Mouse (Mus musculus): ENCODE data around the gene Dgkq. TPM values are rescaled to one million over a fixed set of nuclear protein-coding genes. Genes with fewer than 3 reads are reported as not detected.
A peak's percentile ranks its signal among the peaks of the same experiment; 100 is the strongest.
"Not testable (repeated sequence)": the region's sequence is repeated elsewhere in the genome, so short reads cannot be mapped to it uniquely, and the experiment has no call there.

The Dgkq gene
- polyA plus RNA-seq, 1 experiment from 2014 or later, result 33.9 TPM

DNA sequence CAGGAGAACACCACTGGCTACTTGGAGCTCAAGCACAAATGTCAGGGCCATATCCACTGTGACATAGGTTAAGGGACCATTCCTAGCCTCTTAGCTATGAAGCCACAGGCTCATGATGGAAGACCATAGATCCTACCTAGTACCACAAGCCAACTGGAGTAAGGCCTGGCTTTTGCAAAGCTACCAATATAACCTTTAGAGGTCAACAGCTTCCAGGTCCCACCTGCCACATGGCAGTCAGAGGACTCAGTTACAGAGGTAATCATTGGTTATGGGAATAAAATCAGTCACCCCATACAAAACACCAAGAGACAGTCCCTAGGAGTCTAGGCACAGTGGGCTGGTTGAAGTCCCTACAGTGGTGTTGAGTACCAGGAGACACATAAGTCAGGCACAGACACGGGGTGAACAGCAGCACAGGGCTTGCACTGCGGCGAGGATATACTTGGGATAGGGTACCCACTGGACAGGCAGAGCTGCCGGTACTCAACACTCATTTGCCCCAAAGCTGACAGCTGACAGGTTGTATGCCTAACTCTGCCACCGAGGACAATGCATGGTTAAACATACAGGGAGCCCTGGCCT, 18.2 kb downstream of the Dgkq start:
- Histone ChIP-seq H3K9ac (replicated peaks) (no peak overlapping the region), H3K4me3 (replicated peaks) (no peak overlapping the region), H3K27me3 (replicated peaks) (no peaks in the 10 kb centered on the region), H3K4me1 (no peaks in the 10 kb centered on the region), H3K4me2 (no peak overlapping the region), H3K27ac (replicated peaks) (no peak overlapping the region), H3K9me3 (replicated peaks) (no peaks in the 10 kb centered on the region), H3K36me3 (peaks cover 91% of the 10 kb centered on the region)
- 85% methylated on average over 5 of the region's 5 CpGs for WGBS
- ATAC-seq (ENCODE audit: low FRiP score), result 0 out of 2 replicates have a peak, but pooled peaks have one; percentile 5

DNA sequence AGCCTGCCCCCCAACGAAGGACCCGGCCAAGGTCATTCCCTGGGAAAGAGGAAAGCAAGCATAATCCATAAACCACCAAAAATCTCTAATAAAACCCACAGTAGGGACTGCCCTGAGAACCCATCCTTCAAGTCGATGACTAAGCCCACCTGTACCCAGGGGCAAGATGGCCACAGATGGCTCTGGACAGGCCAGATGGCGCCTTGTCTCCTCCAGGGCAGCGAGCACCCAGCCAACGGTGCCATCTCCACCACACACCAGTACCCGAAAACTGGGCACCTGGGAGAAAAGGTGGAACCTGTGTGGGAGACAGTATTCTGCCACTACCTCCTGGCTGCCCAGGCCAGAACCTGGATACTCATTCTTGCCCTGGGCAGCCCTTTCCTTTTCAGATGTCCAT, 19.1 kb downstream of the Dgkq start:
- Histone ChIP-seq H3K4me3 (replicated peaks) (no peak overlapping the region), H3K27ac (replicated peaks) (no peak overlapping the region), H3K9ac (replicated peaks) (no peak overlapping the region), H3K9me3 (replicated peaks) (no peaks in the 10 kb centered on the region), H3K4me1 (no peaks in the 10 kb centered on the region), H3K27me3 (replicated peaks) (no peaks in the 10 kb centered on the region), H3K36me3 (peaks cover 85% of the 10 kb centered on the region), H3K4me2 (no peak overlapping the region)
- 91% methylated on average over 7 of the region's 7 CpGs for WGBS
- ATAC-seq (ENCODE audit: low FRiP score), result no peak

DNA sequence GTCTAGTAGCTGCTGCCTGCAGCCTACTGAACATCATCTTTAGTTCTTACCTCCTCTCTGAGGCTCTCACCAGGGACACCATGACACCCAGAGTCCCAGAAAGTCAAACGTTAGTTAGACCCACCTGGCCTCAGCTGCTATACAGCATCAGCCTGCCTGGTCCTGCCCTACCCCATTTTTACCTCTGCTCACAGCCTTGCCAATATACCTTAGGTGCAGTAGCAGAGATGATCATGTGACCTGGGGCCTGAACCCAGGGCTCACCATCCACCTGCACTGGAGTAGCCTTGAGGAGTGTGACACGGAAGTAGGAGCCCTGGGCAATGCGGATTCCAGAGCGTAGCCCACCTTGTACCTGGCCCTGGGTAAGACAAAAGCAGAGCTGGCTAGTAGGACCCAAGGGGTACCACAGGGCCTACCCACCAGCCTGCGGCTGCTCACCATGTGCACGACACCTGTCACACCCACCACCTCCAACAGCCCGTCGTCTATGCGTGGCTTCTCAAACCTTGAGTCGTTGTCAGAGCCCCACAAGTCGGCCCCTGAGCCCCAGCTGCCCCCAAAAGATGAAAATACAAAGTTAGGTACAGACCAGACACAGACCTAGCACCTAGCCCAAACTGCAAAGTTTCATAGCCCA, 20.4 kb downstream of the Dgkq start:
- Histone ChIP-seq H3K27me3 (replicated peaks) (no peaks in the 10 kb centered on the region), H3K36me3 (peaks cover 76% of the 10 kb centered on the region), H3K4me1 (no peaks in the 10 kb centered on the region), H3K4me2 (no peak overlapping the region), H3K9me3 (replicated peaks) (no peaks in the 10 kb centered on the region), H3K4me3 (replicated peaks) (no peak overlapping the region), H3K9ac (replicated peaks) (no peak overlapping the region), H3K27ac (replicated peaks) (no peak overlapping the region)
- ATAC-seq (ENCODE audit: low FRiP score), result no peak
- WGBS, result 94% methylated on average over 11 of the region's 11 CpGs

DNA sequence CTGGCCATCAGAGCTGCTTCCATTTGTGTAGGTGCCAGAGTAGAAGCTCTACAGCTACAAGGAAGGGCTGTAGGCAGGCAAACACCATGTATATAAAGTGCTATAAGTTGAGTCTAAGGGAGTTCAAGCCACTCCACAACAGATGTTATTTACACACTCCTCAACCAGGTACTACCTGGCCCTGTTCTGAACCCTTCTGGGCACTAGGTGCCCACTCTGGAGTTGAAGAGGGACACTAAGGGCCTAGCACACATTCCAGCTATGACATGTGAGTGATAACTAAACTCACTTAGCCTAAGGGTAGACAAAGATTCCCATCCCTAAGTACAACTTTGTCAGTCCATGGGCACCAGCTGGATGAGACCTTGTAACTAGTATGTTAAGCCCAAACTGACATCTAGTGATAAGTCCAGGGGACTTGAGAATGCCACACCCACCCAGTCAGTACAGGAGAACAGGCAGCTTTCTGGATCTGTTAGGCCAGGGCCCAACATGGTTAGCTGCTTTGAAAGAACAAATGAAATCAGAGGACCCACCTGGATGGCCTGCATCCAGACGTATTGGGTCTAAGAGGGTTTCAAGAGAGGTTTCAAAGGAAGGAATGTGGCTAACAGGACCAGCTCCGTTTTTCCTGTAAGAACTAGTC, 21.5 kb downstream of the Dgkq start:
- ATAC-seq (ENCODE audit: low FRiP score), result no peak
- WGBS, result 93% methylated on average over 2 of the region's 2 CpGs
- no peaks in the 10 kb centered on the region for H3K9me3 ChIP-seq (replicated peaks)
- H3K4me2 ChIP-seq, result no peak overlapping the region
- H3K4me1 ChIP-seq, result no peaks in the 10 kb centered on the region
- no peak overlapping the region for H3K4me3 ChIP-seq (replicated peaks)
- H3K27ac ChIP-seq (replicated peaks), result no peak overlapping the region
- H3K9ac ChIP-seq (replicated peaks), result no peak overlapping the region
- H3K27me3 ChIP-seq (replicated peaks), result no peaks in the 10 kb centered on the region
- peaks cover 68% of the 10 kb centered on the region for H3K36me3 ChIP-seq

DNA sequence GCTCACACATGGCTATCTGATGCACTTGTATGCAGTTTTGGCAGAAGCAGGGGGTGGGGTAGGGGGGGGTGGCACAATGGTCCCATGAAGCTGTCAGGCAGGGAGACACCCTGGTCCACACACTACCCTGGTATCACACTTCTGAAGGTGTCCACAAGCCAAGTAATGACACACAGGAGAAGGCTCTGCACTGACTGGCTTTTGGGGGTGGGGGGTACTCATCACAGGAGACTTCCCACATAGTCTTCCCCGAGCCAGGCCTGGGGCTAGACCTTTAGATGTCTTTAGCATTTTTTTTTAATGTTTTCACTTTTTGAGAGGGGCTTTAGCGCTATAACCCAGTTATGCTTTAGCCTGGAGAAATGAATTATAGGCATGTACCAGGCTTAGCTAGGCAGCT, 22.2 kb downstream of the Dgkq start:
- Histone ChIP-seq H3K27me3 (replicated peaks) (no peaks in the 10 kb centered on the region), H3K36me3 (peaks cover 68% of the 10 kb centered on the region), H3K4me2 (no peak overlapping the region), H3K4me3 (replicated peaks) (no peak overlapping the region), H3K4me1 (no peaks in the 10 kb centered on the region), H3K9me3 (replicated peaks) (no peaks in the 10 kb centered on the region), H3K9ac (replicated peaks) (no peak overlapping the region), H3K27ac (replicated peaks) (no peak overlapping the region)
- 97% methylated on average over 2 of the region's 2 CpGs for WGBS
- ATAC-seq (ENCODE audit: low FRiP score), result no peak

DNA sequence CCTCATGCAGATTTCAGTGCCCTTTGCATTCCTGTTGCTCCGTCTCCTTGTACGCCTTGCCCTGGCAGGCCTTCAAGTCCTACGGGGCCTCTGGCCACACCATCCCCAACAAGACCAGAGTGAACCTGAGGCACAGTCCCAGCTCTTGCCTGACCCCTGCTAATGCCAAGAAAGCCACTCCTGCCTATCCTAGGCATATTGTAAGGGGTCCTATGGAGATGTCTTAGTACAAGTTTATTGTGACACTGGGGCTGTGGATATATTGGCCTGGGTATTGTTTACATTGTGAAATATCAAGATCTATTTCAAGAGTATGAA, 23.2 kb downstream of the Dgkq start:
- no peak for ATAC-seq (ENCODE audit: low FRiP score)
- Histone ChIP-seq H3K9me3 (replicated peaks) (no peaks in the 10 kb centered on the region), H3K27ac (replicated peaks) (no peak overlapping the region), H3K9ac (replicated peaks) (no peak overlapping the region), H3K4me2 (no peak overlapping the region), H3K36me3 (peaks cover 68% of the 10 kb centered on the region), H3K4me3 (replicated peaks) (no peak overlapping the region), H3K27me3 (replicated peaks) (no peaks in the 10 kb centered on the region), H3K4me1 (no peaks in the 10 kb centered on the region)
- 93% methylated on average over 3 of the region's 3 CpGs for WGBS

DNA sequence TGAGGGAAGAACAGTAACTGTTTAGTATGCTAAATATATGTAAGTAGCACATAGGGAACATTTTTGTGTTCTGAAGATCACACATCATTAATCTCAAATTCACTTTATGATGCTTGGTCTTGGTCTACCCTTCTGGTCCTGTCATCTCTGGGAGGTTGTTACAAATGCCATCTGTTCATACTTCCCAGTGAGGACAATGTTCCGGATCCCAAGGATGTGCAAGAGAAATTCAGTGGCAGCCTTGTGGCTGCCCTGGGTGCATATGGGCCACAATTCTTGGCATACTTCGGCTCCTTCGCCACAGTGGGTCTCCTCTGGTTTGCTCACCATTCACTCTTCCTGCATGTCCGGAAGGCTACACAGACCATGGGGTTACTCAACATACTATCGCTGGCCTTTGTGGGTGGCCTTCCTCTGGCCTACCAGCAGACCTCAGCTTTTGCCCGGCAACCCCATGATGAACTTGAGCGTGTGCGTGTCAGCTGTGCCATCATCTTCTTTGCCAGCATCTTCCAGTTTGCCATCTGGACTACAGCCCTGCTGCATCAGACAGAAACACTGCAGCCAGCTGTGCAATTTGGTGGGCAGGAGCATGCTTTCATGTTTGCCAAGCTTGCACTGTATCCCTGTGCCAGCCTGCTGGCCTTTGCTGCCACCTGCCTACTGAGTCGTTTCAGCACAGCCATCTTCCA, 23.7 kb downstream of the Dgkq start:
- H3K36me3 ChIP-seq, result peaks cover 64% of the 10 kb centered on the region

DNA sequence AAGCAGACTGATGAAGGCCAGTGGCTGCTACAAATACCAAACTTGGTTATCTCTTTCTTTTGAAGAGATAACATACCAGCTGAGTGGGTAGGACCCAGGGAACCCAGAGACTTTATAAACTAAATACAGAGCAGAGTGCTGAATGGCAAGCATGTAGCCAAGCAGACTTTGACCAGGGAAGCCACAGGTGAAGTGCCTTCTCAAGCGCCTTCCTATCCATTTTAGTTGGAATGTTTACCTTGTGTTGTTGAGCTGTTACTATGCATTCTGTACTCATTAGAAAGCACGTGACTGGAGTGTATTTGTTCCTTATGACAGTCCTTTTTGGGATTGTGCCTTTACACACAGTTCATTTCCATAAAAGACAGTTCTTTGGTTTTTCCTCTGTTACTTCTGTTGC, 25.8 kb downstream of the Dgkq start:
- ATAC-seq (ENCODE audit: low FRiP score), result no peak
- Histone ChIP-seq H3K4me2 (no peak overlapping the region), H3K9me3 (replicated peaks) (no peaks in the 10 kb centered on the region), H3K36me3 (peaks cover 48% of the 10 kb centered on the region), H3K4me1 (no peaks in the 10 kb centered on the region), H3K4me3 (replicated peaks) (no peak overlapping the region), H3K27me3 (replicated peaks) (no peaks in the 10 kb centered on the region), H3K27ac (replicated peaks) (no peak overlapping the region), H3K9ac (replicated peaks) (no peak overlapping the region)
- WGBS, result 89% methylated on average over 2 of the region's 2 CpGs

More for the DNA sequence above, 23.7 kb downstream of the Dgkq start:
- 90% methylated on average over 9 of the region's 9 CpGs for WGBS
- Histone ChIP-seq H3K4me2 (no peak overlapping the region), H3K9me3 (replicated peaks) (no peaks in the 10 kb centered on the region), H3K9ac (replicated peaks) (no peak overlapping the region), H3K4me3 (replicated peaks) (no peak overlapping the region), H3K4me1 (no peaks in the 10 kb centered on the region), H3K27ac (replicated peaks) (no peak overlapping the region), H3K27me3 (replicated peaks) (no peaks in the 10 kb centered on the region)
- ATAC-seq (ENCODE audit: low FRiP score), result peak; percentile 25; the same call in 1 of the 2 replicates

DNA sequence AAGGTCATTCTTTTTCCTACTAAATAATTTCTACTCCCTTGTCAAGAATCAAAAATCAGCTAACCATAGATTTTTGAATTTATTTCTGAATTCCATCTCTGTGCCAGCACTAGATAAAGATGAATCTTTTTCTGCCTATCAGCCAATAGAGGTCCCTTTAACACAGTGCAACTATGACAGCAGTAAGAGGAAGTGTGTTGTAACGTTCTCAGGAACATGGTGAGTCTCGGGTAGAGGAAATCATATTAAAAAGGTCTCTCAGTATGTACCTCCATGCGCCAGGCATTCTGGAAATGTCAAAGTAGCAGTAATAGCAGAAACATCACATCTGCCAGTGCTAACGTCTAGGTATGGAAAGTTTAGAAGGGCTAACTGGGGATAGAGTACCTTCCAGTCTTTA, 33.3 kb downstream of the Dgkq start:
- no peak for ATAC-seq (ENCODE audit: low FRiP score)
- H3K27me3 ChIP-seq (replicated peaks), result no peaks in the 10 kb centered on the region
- peaks cover 4% of the 10 kb centered on the region; the same call in 1 of the 2 replicates for H3K36me3 ChIP-seq
- no peak overlapping the region for H3K4me3 ChIP-seq (replicated peaks)
- H3K9ac ChIP-seq (replicated peaks), result no peak overlapping the region
- no peaks in the 10 kb centered on the region for H3K9me3 ChIP-seq (replicated peaks)
- 80% methylated on average over 4 of the region's 4 CpGs for WGBS
- H3K4me1 ChIP-seq, result no peaks in the 10 kb centered on the region
- H3K4me2 ChIP-seq, result no peak overlapping the region
- no peak overlapping the region for H3K27ac ChIP-seq (replicated peaks)

DNA sequence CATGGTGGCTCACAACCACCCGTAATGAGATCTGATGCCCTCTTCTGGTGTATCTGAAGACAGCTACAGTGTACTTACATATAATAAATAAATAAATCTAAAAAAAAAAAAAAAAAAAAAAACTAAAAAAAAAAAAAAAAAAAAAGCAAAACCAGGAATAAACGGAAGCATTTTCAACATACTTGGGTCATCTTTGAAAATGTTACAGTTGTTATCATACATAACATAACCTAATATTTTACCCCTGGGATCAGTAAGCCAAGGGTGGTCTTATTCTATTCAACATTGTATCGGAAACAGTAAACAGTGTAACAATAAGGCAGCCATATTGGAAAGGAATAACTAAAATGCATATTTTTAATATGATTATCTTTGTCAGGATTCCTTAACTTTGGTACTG, 35.4 kb downstream of the Dgkq start:
- not testable (repeated sequence) for H3K4me2 ChIP-seq; H3K9me3 ChIP-seq (replicated peaks); H3K4me3 ChIP-seq (replicated peaks); H3K27me3 ChIP-seq (replicated peaks); H3K4me1 ChIP-seq; ATAC-seq (ENCODE audit: low FRiP score); H3K27ac ChIP-seq (replicated peaks); H3K36me3 ChIP-seq; H3K9ac ChIP-seq (replicated peaks)
- WGBS, result 84% methylated on average over 2 of the region's 3 CpGs

DNA sequence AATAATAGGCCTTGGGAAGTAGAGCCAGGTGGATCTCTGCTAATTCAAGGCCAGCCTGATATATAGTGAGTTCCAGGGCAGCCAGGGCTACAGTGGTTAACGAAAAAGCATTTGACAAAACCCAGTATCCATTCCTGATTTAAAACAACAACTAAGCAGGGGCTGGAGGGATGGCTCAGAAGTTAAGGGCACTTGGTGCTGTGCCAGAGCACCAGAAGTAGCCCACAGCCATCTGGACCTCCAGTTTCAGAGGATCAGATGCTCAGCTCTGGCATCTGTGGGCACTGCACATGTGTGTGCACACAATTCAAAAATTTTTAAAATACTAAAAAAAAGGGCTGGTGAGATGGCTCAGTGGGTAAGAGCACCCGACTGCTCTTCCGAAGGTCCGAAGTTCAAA, 35.8 kb downstream of the Dgkq start:
- Histone ChIP-seq H3K4me3 (replicated peaks) (no peak overlapping the region), H3K9me3 (replicated peaks) (no peaks in the 10 kb centered on the region), H3K4me2 (no peak overlapping the region), H3K9ac (replicated peaks) (no peak overlapping the region), H3K4me1 (peaks cover 11% of the 10 kb centered on the region), H3K36me3 (no peaks in the 10 kb centered on the region), H3K27me3 (replicated peaks) (no peaks in the 10 kb centered on the region), H3K27ac (replicated peaks) (no peak overlapping the region)
- ATAC-seq (ENCODE audit: low FRiP score), result no peak
- 82% methylated on average over 4 of the region's 4 CpGs for WGBS

All from neural tube, embryonic 15.5 days (tissue).